Mouse (Mus musculus) megakaryocyte, embryonic 14.5 days (primary cell): Measurements from ENCODE around the gene Dnm3. TPM values are rescaled to one million over a fixed set of nuclear protein-coding genes. Genes with fewer than 3 reads are reported as not detected.

Source experiments
- H3K27me3 ChIP-seq: replicated peaks from 2 replicates; pipeline ENCODE3; 2012; ENCODE audit warnings: inconsistent platforms
- H3K36me3 ChIP-seq: replicated peaks from 2 replicates; pipeline ENCODE3; 2012; ENCODE audit warnings: low read length, inconsistent platforms, mixed read lengths
- H3K4me1 ChIP-seq: 2 replicates; pipeline ENCODE4 v1.6.1; 2012; ENCODE audit warnings: inconsistent platforms
- H3K4me3 ChIP-seq: replicated peaks from 2 replicates; pipeline ENCODE3; 2012; ENCODE audit warnings: moderate library complexity, mild to moderate bottlenecking, inconsistent platforms
- H3K9me3 ChIP-seq: 2 replicates; pipeline ENCODE4 v1.6.1; 2012; ENCODE audit warnings: inconsistent platforms
- FLI1 ChIP-seq: IDR thresholded peaks from 2 replicates; pipeline ENCODE4 v1.6.1; 2012; ENCODE audit warnings: low read length, inconsistent platforms, mixed read lengths
- GATA1 ChIP-seq: IDR thresholded peaks from 3 replicates; pipeline ENCODE4 v1.6.1; 2012; ENCODE audit warnings: mixed read lengths, low read length, inconsistent platforms, borderline replicate concordance
- polyA plus RNA-seq: library from polyadenylated mRNA; stranded (reverse); fragments of >175 nt; gene quantifications from 2 replicates; pipeline ENCODE4 v1.2.3, GENCODE M21; 2012; ENCODE audit warnings: low replicate concordance; ENCODE audit not compliant: insufficient read depth

Dnm3 gene
- polyA plus RNA-seq, 1 experiment, result 0.07 TPM

DNA sequence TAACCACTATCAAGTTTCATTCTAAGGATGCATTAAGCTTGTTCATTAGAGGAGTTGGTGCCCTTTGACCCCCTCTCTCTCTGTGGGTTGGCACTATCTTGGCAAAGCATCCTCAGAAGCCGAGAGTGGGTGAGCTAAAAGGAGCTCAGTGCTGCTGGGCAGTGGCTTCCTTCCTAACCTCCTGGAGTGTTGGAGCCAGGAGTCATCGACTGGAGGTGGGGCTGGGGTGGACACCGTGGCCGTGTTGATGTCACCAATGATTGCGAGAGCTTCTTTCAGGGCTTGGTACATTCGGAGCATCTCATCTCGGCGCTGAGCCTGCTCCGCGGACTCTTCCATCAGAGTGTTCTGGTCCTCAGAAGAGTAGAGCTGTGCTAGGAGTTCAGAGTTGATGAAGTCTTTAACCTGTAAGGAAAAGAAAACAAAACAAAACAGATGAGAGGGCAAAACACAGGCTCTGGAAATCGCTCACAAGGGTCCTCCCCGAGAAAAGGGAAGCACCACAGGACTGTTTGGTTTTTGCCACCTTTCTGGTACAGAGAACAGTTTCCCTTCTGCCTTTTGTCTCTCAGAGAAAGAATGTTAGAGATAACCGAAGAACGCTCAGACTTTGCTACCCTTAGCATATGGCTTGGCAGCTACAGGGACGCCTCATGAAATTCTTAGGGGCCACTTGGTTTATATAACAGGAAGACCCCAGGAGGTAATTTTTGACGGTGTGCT, 466.1 kb downstream of the Dnm3 start:
- Histone ChIP-seq H3K36me3 (no peaks in the 10 kb centered on the region), H3K9me3 (no peaks in the 10 kb centered on the region), H3K27me3 (peaks cover 18% of the 10 kb centered on the region), H3K4me1 (peaks cover 9% of the 10 kb centered on the region), H3K4me3 (no peak overlapping the region)
- TF ChIP-seq GATA1, result no peak
- no peak for TF ChIP-seq FLI1

GRCm38 (mm10) chr1:162009086-162009485, 468.7 kb downstream of the Dnm3 start:
- no peaks in the 10 kb centered on the region for H3K36me3 ChIP-seq
- H3K4me3 ChIP-seq, result no peak overlapping the region
- peaks cover 8% of the 10 kb centered on the region for H3K27me3 ChIP-seq
- no peak for TF ChIP-seq GATA1
- no peak for TF ChIP-seq FLI1
- H3K9me3 ChIP-seq, result no peaks in the 10 kb centered on the region
- H3K4me1 ChIP-seq, result peaks cover 21% of the 10 kb centered on the region

GRCm38 (mm10) chr1:162008631-162009067, 469.2 kb downstream of the Dnm3 start:
- H3K36me3 ChIP-seq, result no peaks in the 10 kb centered on the region
- peaks cover 8% of the 10 kb centered on the region for H3K27me3 ChIP-seq
- TF ChIP-seq GATA1, result no peak
- no peak for TF ChIP-seq FLI1
- peaks cover 25% of the 10 kb centered on the region for H3K4me1 ChIP-seq
- no peaks in the 10 kb centered on the region for H3K9me3 ChIP-seq
- H3K4me3 ChIP-seq, result no peak overlapping the region

GRCm38 (mm10) chr1:162008208-162008607, 469.6 kb downstream of the Dnm3 start:
- TF ChIP-seq GATA1 (no peak), FLI1 (no peak)
- no peak overlapping the region for H3K4me3 ChIP-seq
- H3K4me1 ChIP-seq, result peaks cover 21% of the 10 kb centered on the region
- H3K9me3 ChIP-seq, result no peaks in the 10 kb centered on the region
- no peaks in the 10 kb centered on the region for H3K36me3 ChIP-seq
- H3K27me3 ChIP-seq, result peaks cover 4% of the 10 kb centered on the region

DNA sequence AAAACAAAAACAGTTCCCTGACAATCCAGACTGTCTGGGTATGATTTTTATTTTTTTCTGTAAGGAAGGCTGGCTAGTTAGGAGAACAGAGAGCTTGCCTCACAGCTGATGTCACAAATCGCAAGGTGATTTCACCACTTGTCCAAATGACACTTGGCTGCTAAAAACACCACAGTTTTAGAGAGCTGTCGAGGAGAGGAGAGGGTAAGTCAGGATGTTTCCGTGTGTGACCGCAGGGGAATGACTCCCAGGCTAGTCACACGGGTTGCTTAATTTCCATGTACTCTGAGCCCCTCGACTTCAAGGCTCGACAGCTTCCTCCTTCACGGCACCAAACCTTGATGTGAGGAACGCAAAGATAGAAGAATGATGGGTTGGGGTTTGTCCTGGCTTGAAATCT, 471.7 kb downstream of the Dnm3 start:
- Histone ChIP-seq H3K4me1 (peaks cover 18% of the 10 kb centered on the region), H3K27me3 (peaks cover 4% of the 10 kb centered on the region), H3K36me3 (no peaks in the 10 kb centered on the region), H3K4me3 (no peak overlapping the region), H3K9me3 (no peaks in the 10 kb centered on the region)
- TF ChIP-seq FLI1, result no peak
- TF ChIP-seq GATA1, result no peak

GRCm38 (mm10) chr1:162004821-162005770, 472.7 kb downstream of the Dnm3 start:
- TF ChIP-seq FLI1 (no peak), GATA1 (no peak)
- Histone ChIP-seq H3K36me3 (no peaks in the 10 kb centered on the region), H3K4me3 (peak overlapping the region; percentile 74)

GRCm38 (mm10) chr1:162004518-162004780, 473.4 kb downstream of the Dnm3 start:
- Histone ChIP-seq H3K36me3 (no peaks in the 10 kb centered on the region), H3K9me3 (no peaks in the 10 kb centered on the region), H3K27me3 (peaks cover 4% of the 10 kb centered on the region), H3K4me1 (peaks cover 26% of the 10 kb centered on the region), H3K4me3 (no peak overlapping the region)
- TF ChIP-seq FLI1, result no peak
- no peak for TF ChIP-seq GATA1

More at GRCm38 (mm10) chr1:162004821-162005770, 472.7 kb downstream of the Dnm3 start:
- Histone ChIP-seq H3K27me3 (peaks cover 4% of the 10 kb centered on the region), H3K9me3 (no peaks in the 10 kb centered on the region), H3K4me1 (peaks cover 19% of the 10 kb centered on the region)

DNA sequence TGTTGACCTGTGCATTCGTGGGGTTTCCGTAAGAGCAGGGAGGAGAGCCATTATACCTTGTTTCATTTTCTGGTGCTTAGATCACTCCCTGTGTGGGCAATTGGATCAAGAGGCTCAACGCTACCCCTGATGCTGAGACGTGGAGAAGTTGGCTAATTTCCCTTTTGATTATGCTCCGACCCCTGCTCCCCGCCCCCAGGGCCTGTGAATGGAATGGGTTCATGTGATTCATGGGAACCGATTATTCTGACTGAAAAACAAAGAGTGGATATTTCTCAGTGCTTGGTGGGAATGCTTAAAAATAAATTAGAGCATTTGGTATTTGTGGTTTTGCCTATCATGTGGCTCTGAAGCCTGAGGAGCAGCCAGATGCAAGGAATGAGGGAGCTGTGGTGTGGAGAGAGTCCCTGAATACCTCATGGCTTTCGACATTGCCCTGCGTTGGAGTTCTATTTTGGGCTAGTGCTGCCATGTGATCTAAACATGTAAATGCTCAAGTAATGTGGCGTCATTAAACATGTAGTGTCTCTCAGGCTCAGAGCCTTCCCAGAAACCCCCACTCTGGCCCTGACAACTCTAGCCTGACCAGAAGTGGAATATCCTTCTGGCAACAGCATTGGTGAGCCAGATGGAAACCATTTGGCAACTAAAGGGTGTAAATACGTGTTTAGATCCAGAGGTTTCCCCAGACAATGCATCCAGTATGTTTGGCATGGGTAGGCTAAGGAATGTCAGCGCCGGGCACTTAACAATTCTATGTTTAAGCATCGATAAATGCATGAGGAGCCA, 473.9 kb downstream of the Dnm3 start:
- peaks cover 31% of the 10 kb centered on the region for H3K4me1 ChIP-seq
- no peaks in the 10 kb centered on the region for H3K27me3 ChIP-seq
- no peak overlapping the region for H3K4me3 ChIP-seq
- no peaks in the 10 kb centered on the region for H3K9me3 ChIP-seq
- TF ChIP-seq GATA1, result no peak
- no peak for TF ChIP-seq FLI1
- H3K36me3 ChIP-seq, result no peaks in the 10 kb centered on the region

GRCm38 (mm10) chr1:162001328-162001727, 476.5 kb downstream of the Dnm3 start:
- Histone ChIP-seq H3K9me3 (no peaks in the 10 kb centered on the region), H3K27me3 (no peaks in the 10 kb centered on the region), H3K4me1 (peaks cover 43% of the 10 kb centered on the region), H3K4me3 (no peak overlapping the region), H3K36me3 (no peaks in the 10 kb centered on the region)
- TF ChIP-seq GATA1 (no peak), FLI1 (no peak)
